Mouse (Mus musculus) thymus, adult 2 months (tissue): ENCODE results near the gene Dld. TPM values are rescaled to one million over a fixed set of nuclear protein-coding genes. Genes with fewer than 3 reads are reported as not detected.
A peak's percentile ranks its signal among the peaks of the same experiment; 100 is the strongest.

Source experiments
- DNase-seq: peaks from one replicate; pipeline ENCODE4 v3.0.0; 2021
- H3K27ac ChIP-seq: fragments of 200-500 bp; 2 replicates; pipeline ENCODE4 v1.5.1; 2012; ENCODE audit warnings: low read length, control low read depth; ENCODE audit not compliant: control insufficient read depth, insufficient read depth
- H3K27me3 ChIP-seq: fragments of 200-500 bp; 2 replicates; pipeline ENCODE4 v1.6.1; 2012; ENCODE audit warnings: mild to moderate bottlenecking, low read length, moderate library complexity, mixed read lengths; ENCODE audit not compliant: control insufficient read depth, insufficient read depth
- H3K36me3 ChIP-seq: fragments of 200-500 bp; 2 replicates; pipeline ENCODE4 v1.6.1; 2012; ENCODE audit warnings: mild to moderate bottlenecking, low read length, moderate library complexity; ENCODE audit not compliant: control insufficient read depth, insufficient read depth
- H3K4me1 ChIP-seq: fragments of 200-500 bp; replicated peaks from 2 replicates; pipeline ENCODE4 v1.6.1; 2012; ENCODE audit warnings: low read length; ENCODE audit not compliant: control insufficient read depth, insufficient read depth
- H3K4me3 ChIP-seq: fragments of 200-500 bp; 2 replicates; pipeline ENCODE4 v1.5.1; 2012; ENCODE audit warnings: mild to moderate bottlenecking, low read length, control low read depth, moderate library complexity; ENCODE audit not compliant: control insufficient read depth, insufficient read depth
- CTCF ChIP-seq: fragments of 200-500 bp; IDR thresholded peaks from 2 replicates; pipeline ENCODE4 v1.5.1; 2012; ENCODE audit warnings: mild to moderate bottlenecking, control low read depth, low read length, moderate library complexity, borderline replicate concordance; ENCODE audit not compliant: control insufficient read depth, poor library complexity, insufficient read depth; ENCODE audit errors: extremely low read depth
- POLR2A ChIP-seq: fragments of 200-500 bp; IDR thresholded peaks from 2 replicates; pipeline ENCODE4 v1.6.1; 2012; ENCODE audit warnings: mild to moderate bottlenecking, low read length, control low read depth, moderate library complexity; ENCODE audit not compliant: control insufficient read depth, poor library complexity, insufficient read depth; ENCODE audit errors: extremely low read depth
- WGBS: fragments of 180-500 bp; shearing (Covaris S2); methylation state at CpG from one replicate; pipeline ENCODE4 v1.1.7; 2018; 5-methylcytosine and 5-hydroxymethylcytosine counted together
- polyA plus RNA-seq: library from polyadenylated mRNA; depleted of rRNA; stranded (reverse); fragments of >200 nt; gene quantifications from 2 replicates; pipeline ENCODE4 v1.2.3, GENCODE M21; 2012; rRNA removed

Dld gene
- polyA plus RNA-seq, result 15.3 and 17.4 TPM in 2 replicates

DNA sequence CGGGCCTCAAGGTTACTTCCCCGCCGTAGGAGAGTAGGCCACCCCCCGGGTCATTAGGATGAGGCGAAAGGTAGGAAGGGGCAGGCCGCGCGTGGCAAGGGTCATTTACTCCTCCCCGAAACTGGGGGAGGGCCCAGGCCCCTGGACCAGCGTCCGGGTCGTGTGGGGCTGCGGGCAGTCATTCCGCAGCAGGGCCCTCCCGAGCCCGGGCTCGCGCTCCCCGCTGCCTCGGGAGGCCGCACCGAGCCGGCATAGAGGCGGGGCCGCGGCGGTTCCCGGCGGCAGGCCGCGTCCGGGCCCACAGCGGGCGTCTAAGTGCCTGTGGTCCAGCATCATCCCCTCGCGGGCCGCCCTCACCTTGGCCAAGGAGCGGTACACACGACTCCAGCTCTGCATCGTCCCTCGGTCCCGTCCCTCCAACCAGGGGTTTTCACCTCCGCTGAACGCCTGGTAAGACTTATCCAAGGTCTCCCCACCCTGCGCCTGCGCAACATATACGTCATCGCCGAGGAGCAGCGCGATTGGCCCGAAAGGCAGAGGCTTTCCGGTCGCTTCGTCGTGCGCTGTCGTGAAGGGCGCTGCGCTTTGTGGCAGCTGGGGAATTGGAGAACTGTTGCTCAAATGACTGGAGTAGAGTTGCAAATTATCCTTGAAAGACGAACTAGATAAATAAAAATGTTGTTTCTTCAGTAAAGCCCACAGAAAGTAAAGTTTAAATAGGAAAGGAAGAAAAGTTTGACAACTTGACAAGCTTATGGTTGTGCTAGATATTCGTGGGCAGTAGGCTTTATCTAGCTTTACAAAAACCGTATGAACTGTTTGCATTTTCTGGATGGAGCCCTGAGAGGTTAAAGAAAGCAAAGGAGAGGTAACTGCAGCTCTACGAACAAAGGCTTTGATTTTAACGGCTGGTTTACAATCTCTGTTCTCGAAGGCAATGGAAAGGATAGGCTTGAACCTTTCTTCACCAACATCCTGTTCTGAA lies at the start of gene Dld:
Gene Dld, minus strand, starts transcription at position 510 of the 985 bp plus-strand sequence.
- WGBS, result 6% methylated on average over 63 of the region's 66 CpGs
- DNase-seq, result peak; percentile 97
- peak; percentile 65 for TF ChIP-seq POLR2A
- no peak for TF ChIP-seq CTCF
- H3K27ac ChIP-seq, result no peak within 1 kb of the TSS
- peaks cover 9% of the 10 kb centered on the region; the same call in 1 of the 2 replicates for H3K36me3 ChIP-seq
- H3K4me1 ChIP-seq, result no peaks in the 10 kb centered on the region
- H3K4me3 ChIP-seq, result peak within 1 kb of the TSS; percentile 61
- no peaks in the 10 kb centered on the region for H3K27me3 ChIP-seq

DNA sequence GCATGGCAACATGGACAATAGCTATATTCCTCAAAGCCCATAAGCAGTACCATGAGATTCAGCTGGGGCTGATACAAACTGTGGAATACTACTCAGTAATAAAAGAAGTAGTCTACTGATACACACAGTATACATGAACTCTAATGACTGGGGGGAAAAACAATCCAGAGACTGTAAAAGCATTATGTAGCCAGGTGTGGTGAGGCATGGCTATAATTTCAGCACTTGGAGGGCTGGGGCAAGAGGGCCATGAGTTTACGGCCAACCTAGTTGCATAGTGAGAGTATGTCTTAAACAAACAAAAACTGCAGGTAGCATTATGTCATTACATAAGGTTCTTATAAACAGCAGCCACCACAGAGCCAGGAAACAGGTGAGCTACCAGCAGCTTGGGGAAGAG lies 49.6 kb upstream of the Dld start:
- no peak for TF ChIP-seq CTCF
- no peak for TF ChIP-seq POLR2A
- Histone ChIP-seq H3K36me3 (no peaks in the 10 kb centered on the region), H3K27ac (no peak overlapping the region), H3K4me3 (no peak overlapping the region), H3K27me3 (no peaks in the 10 kb centered on the region), H3K4me1 (no peaks in the 10 kb centered on the region)
- DNase-seq, result no peak
- WGBS, result 97% methylated on average over 1 of the region's 1 CpGs

DNA sequence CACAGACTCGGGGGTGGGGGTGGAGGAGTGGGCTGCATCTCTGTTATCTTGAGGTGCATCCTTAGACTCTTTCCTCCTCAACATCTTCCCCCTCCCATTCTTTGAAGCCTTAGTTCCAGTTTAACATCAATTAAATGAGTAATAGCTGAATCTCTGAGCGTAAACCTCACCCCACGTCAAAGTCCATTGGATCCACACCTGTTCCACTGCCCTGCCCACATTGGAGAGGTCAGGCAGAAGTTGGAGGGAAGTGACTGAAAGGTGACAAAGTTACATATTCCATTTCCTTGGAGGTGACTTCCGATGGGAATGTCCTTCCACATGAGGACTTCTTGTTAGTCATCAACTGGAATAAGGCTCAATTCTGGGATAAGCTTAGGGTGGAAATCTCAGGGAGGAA lies 46.5 kb upstream of the Dld start:
- no peaks in the 10 kb centered on the region; the same call in 1 of the 2 replicates for H3K4me1 ChIP-seq
- 91% methylated on average over 4 of the region's 4 CpGs for WGBS
- no peaks in the 10 kb centered on the region for H3K36me3 ChIP-seq
- TF ChIP-seq CTCF (no peak), POLR2A (no peak)
- H3K27ac ChIP-seq, result no peak overlapping the region
- H3K4me3 ChIP-seq, result no peak overlapping the region
- H3K27me3 ChIP-seq, result no peaks in the 10 kb centered on the region
- no peak for DNase-seq

DNA sequence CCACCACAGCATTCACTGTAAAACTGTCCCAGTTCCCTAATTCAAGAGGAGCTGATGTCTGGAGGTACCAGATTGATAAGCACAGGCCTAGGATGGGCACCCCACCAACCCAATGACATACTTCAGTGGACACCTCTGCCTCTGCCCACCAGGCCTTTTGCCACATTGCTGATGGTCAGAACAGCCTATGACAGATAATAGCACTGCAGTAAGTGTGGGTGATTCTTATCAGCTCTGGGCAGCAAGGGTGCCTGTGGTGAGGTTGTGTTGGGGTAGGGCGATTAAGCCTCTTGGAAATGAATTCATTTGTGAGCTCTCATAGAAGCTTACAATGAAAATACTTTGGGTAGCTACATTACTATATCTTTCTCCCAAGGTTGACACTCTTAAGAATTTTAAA lies 44.6 kb upstream of the Dld start:
- TF ChIP-seq CTCF, result no peak
- no peak for TF ChIP-seq POLR2A
- no peak overlapping the region for H3K27ac ChIP-seq
- no peaks in the 10 kb centered on the region for H3K27me3 ChIP-seq
- no peak overlapping the region for H3K4me3 ChIP-seq
- 90% methylated on average over 1 of the region's 1 CpGs for WGBS
- peaks cover 4% of the 10 kb centered on the region for H3K4me1 ChIP-seq
- H3K36me3 ChIP-seq, result no peaks in the 10 kb centered on the region
- DNase-seq, result no peak

DNA sequence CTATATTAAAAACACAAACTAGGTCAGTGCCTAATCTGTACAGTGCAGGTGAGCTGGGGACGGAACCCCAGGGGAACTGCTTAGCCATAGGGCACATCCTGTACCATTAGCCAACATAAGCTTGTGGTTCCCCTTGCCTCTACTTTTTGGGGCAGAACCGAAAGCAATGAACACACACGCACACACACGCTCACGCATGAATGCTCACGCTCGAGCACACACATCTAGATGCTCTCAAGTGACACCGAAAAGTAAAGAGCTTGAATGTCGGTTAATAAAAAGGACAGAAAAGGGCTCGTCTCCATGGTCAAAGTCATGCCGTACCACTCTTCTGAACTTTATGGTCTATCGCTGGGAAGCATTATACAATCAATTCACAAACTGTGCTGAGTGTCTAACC lies 40.4 kb upstream of the Dld start:
- DNase-seq, result no peak
- no peak for TF ChIP-seq POLR2A
- 91% methylated on average over 12 of the region's 12 CpGs for WGBS

DNA sequence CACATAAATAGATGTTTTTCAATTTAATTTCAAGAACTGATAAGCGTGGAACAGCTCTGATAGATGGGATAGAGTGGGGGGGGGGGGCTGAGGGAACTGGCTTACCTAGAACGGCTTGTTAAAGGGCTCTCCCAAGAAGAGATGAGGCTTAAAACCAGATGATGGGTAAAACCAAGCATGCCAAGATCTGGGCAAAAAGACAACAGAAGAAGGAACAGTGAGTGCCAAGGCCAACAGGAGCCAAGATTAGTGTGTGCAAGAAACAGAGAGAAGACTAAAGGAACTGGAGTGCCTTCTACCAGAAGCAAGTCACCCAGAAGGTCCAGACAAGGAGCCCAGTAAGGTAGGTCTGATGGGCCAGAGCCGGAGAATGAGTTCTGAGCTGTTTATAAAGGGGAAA lies 39.3 kb upstream of the Dld start, which contains the start of gene Slc26a3:
Gene Slc26a3, plus strand, starts transcription at position 301 of the 400 bp plus-strand sequence.
- whole genome bisulfite sequencing, result 93% methylated on average over 3 of the region's 3 CpGs
- H3K4me1 ChIP-seq, result peaks cover 4% of the 10 kb centered on the region
- DNase-seq, result no peak
- H3K4me3 ChIP-seq, result no peak within 1 kb of the TSS
- no peaks in the 10 kb centered on the region for H3K36me3 ChIP-seq
- H3K27ac ChIP-seq, result no peak within 1 kb of the TSS
- H3K27me3 ChIP-seq, result no peaks in the 10 kb centered on the region
- no peak for TF ChIP-seq CTCF
- TF ChIP-seq POLR2A, result no peak

More for the DNA sequence above, 40.4 kb upstream of the Dld start:
- Histone ChIP-seq H3K4me3 (no peak overlapping the region), H3K27ac (no peak overlapping the region), H3K36me3 (no peaks in the 10 kb centered on the region), H3K27me3 (no peaks in the 10 kb centered on the region), H3K4me1 (peaks cover 4% of the 10 kb centered on the region)

DNA sequence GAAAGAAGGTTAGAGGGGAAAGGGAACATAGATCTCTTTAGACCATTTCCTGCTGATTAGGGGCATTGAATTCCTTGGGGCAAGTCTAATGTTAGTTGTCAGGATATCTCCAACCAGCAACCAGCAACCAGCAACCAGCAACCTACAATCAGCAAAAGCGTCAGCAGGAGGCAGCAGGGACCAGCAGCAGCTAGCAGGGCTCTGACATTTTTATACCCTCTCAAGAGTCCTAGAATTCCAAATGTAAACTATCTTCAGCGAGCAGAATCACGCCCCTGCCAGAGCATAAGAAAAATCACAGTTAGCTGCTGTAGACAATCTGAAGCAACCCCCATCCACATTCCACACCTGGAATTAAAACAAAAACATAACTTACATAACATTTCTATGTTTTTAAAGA lies 36.0 kb upstream of the Dld start:
- TF ChIP-seq CTCF (no peak), POLR2A (no peak)
- 77% methylated on average over 3 of the region's 3 CpGs for WGBS
- Histone ChIP-seq H3K36me3 (no peaks in the 10 kb centered on the region), H3K27ac (no peak overlapping the region), H3K27me3 (no peaks in the 10 kb centered on the region), H3K4me1 (peaks cover 2% of the 10 kb centered on the region), H3K4me3 (no peak overlapping the region)
- DNase-seq, result no peak
